In genomic region chr5:121220732-121221301, GRCm38 (mm10) we compare ENCODE assay signal across 8 mouse cellular contexts. TPM values are rescaled to one million over a fixed set of nuclear protein-coding genes. Genes with fewer than 3 reads are reported as not detected.
DNase-seq lines count a peak whose midpoint lies in the region; ATAC-seq and TF ChIP-seq lines count a peak whose summit lies in the region.

No protein-coding gene starts in this region.

- ATAC-seq in forebrain, postnatal 0 days = peak; percentile 51
- ATAC-seq in intestine, postnatal 0 days = peak; percentile 59
- ATAC-seq in liver, embryonic 16.5 days (ENCODE audit: low read depth) = peak; percentile 9
- ATAC-seq in neural tube, embryonic 13.5 days (ENCODE audit: low read depth) = peak; percentile 55

- H3K27me3 ChIP-seq in forebrain, postnatal 0 days (ENCODE audit: insufficient read depth, low read length) = no peaks in the 10 kb centered on the region
- no peaks in the 10 kb centered on the region for H3K27me3 ChIP-seq in intestine, postnatal 0 days (replicated peaks; ENCODE audit: control insufficient read depth, insufficient read depth, low read length)
- H3K27me3 ChIP-seq in liver, embryonic 16.5 days (ENCODE audit: control insufficient read depth, insufficient read depth, low read depth, low read length) = no peaks in the 10 kb centered on the region
- H3K27me3 ChIP-seq in neural tube, embryonic 13.5 days = no peaks in the 10 kb centered on the region

- no peaks in the 10 kb centered on the region for H3K36me3 ChIP-seq in forebrain, postnatal 0 days (ENCODE audit: insufficient read depth)
- no peaks in the 10 kb centered on the region for H3K36me3 ChIP-seq in intestine, postnatal 0 days (ENCODE audit: control insufficient read depth, insufficient read depth)
- peaks cover 3% of the 10 kb centered on the region for H3K36me3 ChIP-seq in liver, embryonic 16.5 days (ENCODE audit: control insufficient read depth, insufficient read depth)
- no peaks in the 10 kb centered on the region for H3K36me3 ChIP-seq in neural tube, embryonic 13.5 days

- peak overlapping the region; percentile 55 for H3K4me2 ChIP-seq in forebrain, postnatal 0 days (ENCODE audit: low read depth)
- H3K4me2 ChIP-seq in intestine, postnatal 0 days (replicated peaks; ENCODE audit: low read depth) = peak overlapping the region; percentile 78
- H3K4me2 ChIP-seq in liver, embryonic 16.5 days (ENCODE audit: low read depth, low read length) = peak overlapping the region; percentile 66
- peak overlapping the region; percentile 87 for H3K4me2 ChIP-seq in neural tube, embryonic 13.5 days

- peak; percentile 37 to 39 for DNase-seq in right cerebral cortex, adult 2 months (ENCODE audit: low spot score in 2 of 2)
- DNase-seq in right cerebral cortex, postnatal 25 days = no peak
- DNase-seq in cerebellum, adult 18-20 months = peak; percentile 59 to 65
- DNase-seq in forebrain, postnatal 0 days = peak; percentile 73
- no peak for DNase-seq in frontal cortex, postnatal 14 days (ENCODE audit: low spot score in 2 of 2)

- 0% methylated on average over 29 of the region's 38 CpGs for WGBS in forebrain, postnatal 0 days
- WGBS in intestine, postnatal 0 days = under 1% methylated on average over 36 of the region's 38 CpGs
- under 1% methylated on average over 25 of the region's 38 CpGs for WGBS in liver, embryonic 16.5 days (ENCODE audit: insufficient replicate concordance)
- WGBS in neural tube, embryonic 13.5 days = 1% methylated on average over 33 of the region's 38 CpGs

- TF ChIP-seq CTCF in forebrain, postnatal 0 days (IDR thresholded peaks at IDR 0.05; ENCODE audit: low read depth) = no peak
- no peak for TF ChIP-seq CTCF in intestine, postnatal 0 days (IDR thresholded peaks at IDR 0.05; ENCODE audit: low read depth)

- H3K4me1 ChIP-seq in forebrain, postnatal 0 days (ENCODE audit: insufficient read depth) = peaks cover 8% of the 10 kb centered on the region
- H3K4me1 ChIP-seq in intestine, postnatal 0 days (replicated peaks; ENCODE audit: control insufficient read depth, insufficient read depth, low read length) = no peaks in the 10 kb centered on the region
- peaks cover 46% of the 10 kb centered on the region for H3K4me1 ChIP-seq in liver, embryonic 16.5 days (ENCODE audit: control insufficient read depth, low read depth, low read length)
- peaks cover 27% of the 10 kb centered on the region for H3K4me1 ChIP-seq in neural tube, embryonic 13.5 days (replicated peaks)

- peak overlapping the region; percentile 95 for H3K27ac ChIP-seq in forebrain, postnatal 0 days (ENCODE audit: low read depth, low read length)
- H3K27ac ChIP-seq in intestine, postnatal 0 days (ENCODE audit: low read depth, low read length) = peak overlapping the region; percentile 94
- H3K27ac ChIP-seq in liver, embryonic 16.5 days (ENCODE audit: low read length) = peak overlapping the region; percentile 98
- peak overlapping the region; percentile 96 for H3K27ac ChIP-seq in neural tube, embryonic 13.5 days (replicated peaks)

- peak overlapping the region; percentile 74 for H3K4me3 ChIP-seq in forebrain, postnatal 0 days (ENCODE audit: low read depth, low read length)
- H3K4me3 ChIP-seq in intestine, postnatal 0 days (ENCODE audit: low read depth, low read length) = peak overlapping the region; percentile 94
- H3K4me3 ChIP-seq in liver, embryonic 16.5 days (ENCODE audit: low read depth, low read length) = peak overlapping the region; percentile 100
- peak overlapping the region; percentile 97 for H3K4me3 ChIP-seq in neural tube, embryonic 13.5 days

- H3K9ac ChIP-seq in forebrain, postnatal 0 days = peak overlapping the region; percentile 94
- peak overlapping the region; percentile 95 for H3K9ac ChIP-seq in intestine, postnatal 0 days (ENCODE audit: low read depth, low read length)
- H3K9ac ChIP-seq in liver, embryonic 16.5 days (ENCODE audit: low read depth, low read length) = peak overlapping the region; percentile 100
- peak overlapping the region; percentile 96 for H3K9ac ChIP-seq in neural tube, embryonic 13.5 days

- H3K9me3 ChIP-seq in forebrain, postnatal 0 days (ENCODE audit: low read length) = no peaks in the 10 kb centered on the region
- no peaks in the 10 kb centered on the region for H3K9me3 ChIP-seq in intestine, postnatal 0 days (ENCODE audit: control insufficient read depth)
- H3K9me3 ChIP-seq in liver, embryonic 16.5 days (replicated peaks; ENCODE audit: control insufficient read depth, low read length) = no peaks in the 10 kb centered on the region
- H3K9me3 ChIP-seq in neural tube, embryonic 13.5 days = no peaks in the 10 kb centered on the region

RNA-seq across cellular contexts. Expression of gene Hectd4, which starts 0.8 kb away (rescaled TPM):
- 75.6 and 107 TPM in 2 replicates for total RNA-seq in forebrain, postnatal 0 days (2014; rRNA removed)
- 8.3 and 14.0 TPM in 2 replicates for polyA plus RNA-seq in forebrain, postnatal 0 days (2015; fragmentation: Nextera tagmentation; extraction: Ambion mirVana)
- polyA plus RNA-seq in intestine, postnatal 0 days (2015; fragmentation: Nextera tagmentation; extraction: Ambion mirVana) = 2.1 and 2.2 TPM in 2 replicates
- 8.5 and 8.7 TPM in 2 replicates for polyA plus RNA-seq in liver, embryonic 16.5 days (2015; fragmentation: Nextera tagmentation; extraction: Ambion mirVana)
- polyA plus RNA-seq in neural tube, embryonic 13.5 days (2015; fragmentation: Nextera tagmentation; extraction: Ambion mirVana) = 14.7 and 17.3 TPM in 2 replicates

RNA-seq across cellular contexts. Expression of gene Rpl6, which starts 16.5 kb away (rescaled TPM):
- 672 and 863 TPM in 2 replicates for total RNA-seq in forebrain, postnatal 0 days (2014; rRNA removed)
- polyA plus RNA-seq in forebrain, postnatal 0 days (2015; fragmentation: Nextera tagmentation; extraction: Ambion mirVana) = 359 and 435 TPM in 2 replicates
- 359 and 402 TPM in 2 replicates for polyA plus RNA-seq in intestine, postnatal 0 days (2015; fragmentation: Nextera tagmentation; extraction: Ambion mirVana)
- polyA plus RNA-seq in liver, embryonic 16.5 days (2015; fragmentation: Nextera tagmentation; extraction: Ambion mirVana) = 278 and 327 TPM in 2 replicates
- 425 and 431 TPM in 2 replicates for polyA plus RNA-seq in neural tube, embryonic 13.5 days (2015; fragmentation: Nextera tagmentation; extraction: Ambion mirVana)

RNA-seq across cellular contexts. Expression of gene Ptpn11, which starts 29.6 kb away (rescaled TPM):
- 49.1 and 60.9 TPM in 2 replicates for total RNA-seq in forebrain, postnatal 0 days (2014; rRNA removed)
- polyA plus RNA-seq in forebrain, postnatal 0 days (2015; fragmentation: Nextera tagmentation; extraction: Ambion mirVana) = 21.4 and 25.5 TPM in 2 replicates
- 14.0 and 15.6 TPM in 2 replicates for polyA plus RNA-seq in intestine, postnatal 0 days (2015; fragmentation: Nextera tagmentation; extraction: Ambion mirVana)
- 6.6 and 7.0 TPM in 2 replicates for polyA plus RNA-seq in liver, embryonic 16.5 days (2015; fragmentation: Nextera tagmentation; extraction: Ambion mirVana)
- polyA plus RNA-seq in neural tube, embryonic 13.5 days (2015; fragmentation: Nextera tagmentation; extraction: Ambion mirVana) = 17.2 and 19.4 TPM in 2 replicates

Comparison
In these comparisons a context has a peak if more than half of its experiments do, and no peak if none do; other contexts are left out.
1. DNase-seq: peak in right cerebral cortex, adult 2 months (2 of 2), cerebellum, adult 18-20 months (2 of 2) and forebrain, postnatal 0 days (single experiment); none in right cerebral cortex, postnatal 25 days (single experiment) and frontal cortex, postnatal 14 days (0 of 2).
2. ATAC-seq: peak in every context shown above with its lines; median percentile 59 in intestine, postnatal 0 days; 55 in neural tube, embryonic 13.5 days; 51 in forebrain, postnatal 0 days; 9 in liver, embryonic 16.5 days.
3. Peak in every context shown above with its lines, with median percentiles within 50 percentile points of each other: H3K27ac ChIP-seq, H3K4me2 ChIP-seq, H3K4me3 ChIP-seq and H3K9ac ChIP-seq.